Mouse (Mus musculus): Measurements from ENCODE around the gene Scn8a. TPM values are rescaled to one million over a fixed set of nuclear protein-coding genes. Genes with fewer than 3 reads are reported as not detected.
A peak's percentile ranks its signal among the peaks of the same experiment; 100 is the strongest.

Gene Scn8a
- polyA plus RNA-seq, 1 experiment from 2014 or later, result 11.6 TPM

- 76% methylated on average over 7 of the region's 7 CpGs for WGBS
- peak; percentile 12 for DNase-seq (ENCODE audit: low spot score, missing footprints)
- H3K27ac ChIP-seq (ENCODE audit: low read depth, low read length), result no peak overlapping the region
These were observed 137.6 kb downstream of the Scn8a start for GRCm38 (mm10) chr15:101007236-101007635.

GRCm38 (mm10) chr15:101008386-101009010, 138.8 kb downstream of the Scn8a start:
- WGBS, result 94% methylated on average over 14 of the region's 14 CpGs
- H3K27ac ChIP-seq (ENCODE audit: low read depth, low read length), result no peak overlapping the region
- no peak overlapping the region for H3K9ac ChIP-seq (ENCODE audit: low read length)
- H3K4me2 ChIP-seq, result no peak overlapping the region
- DNase-seq (ENCODE audit: low spot score, missing footprints) (peak; percentile 49), ATAC-seq (ENCODE audit: low FRiP score) (no peak)
- H3K4me1 ChIP-seq (ENCODE audit: control insufficient read depth, insufficient read depth, low read length), result peaks cover 5% of the 10 kb centered on the region; the same call in 1 of the 2 replicates
- no peaks in the 10 kb centered on the region; the same call in 1 of the 2 replicates for H3K36me3 ChIP-seq (ENCODE audit: control insufficient read depth, insufficient read depth, low read length)
- no peaks in the 10 kb centered on the region for H3K9me3 ChIP-seq (ENCODE audit: control insufficient read depth, low read length)
- no peaks in the 10 kb centered on the region for H3K27me3 ChIP-seq (ENCODE audit: control insufficient read depth, insufficient read depth, low read length)
- no peak overlapping the region for H3K4me3 ChIP-seq (ENCODE audit: low read depth, low read length)

More at GRCm38 (mm10) chr15:101007236-101007635, 137.6 kb downstream of the Scn8a start:
- Histone ChIP-seq H3K4me2 (no peak overlapping the region), H3K9ac (ENCODE audit: low read length) (no peak overlapping the region), H3K9me3 (ENCODE audit: control insufficient read depth, low read length) (no peaks in the 10 kb centered on the region), H3K27me3 (ENCODE audit: control insufficient read depth, insufficient read depth, low read length) (no peaks in the 10 kb centered on the region), H3K36me3 (ENCODE audit: control insufficient read depth, insufficient read depth, low read length) (no peaks in the 10 kb centered on the region; the same call in 1 of the 2 replicates), H3K4me1 (ENCODE audit: control insufficient read depth, insufficient read depth, low read length) (peaks cover 5% of the 10 kb centered on the region; the same call in 1 of the 2 replicates), H3K4me3 (ENCODE audit: low read depth, low read length) (no peak overlapping the region)
- no peak for ATAC-seq (ENCODE audit: low FRiP score)

- no peak overlapping the region for H3K4me3 ChIP-seq (ENCODE audit: low read depth, low read length)
- no peaks in the 10 kb centered on the region; the same call in 1 of the 2 replicates for H3K36me3 ChIP-seq (ENCODE audit: control insufficient read depth, insufficient read depth, low read length)
- H3K4me1 ChIP-seq (ENCODE audit: control insufficient read depth, insufficient read depth, low read length), result peaks cover 5% of the 10 kb centered on the region; the same call in 1 of the 2 replicates
- DNase-seq (ENCODE audit: low spot score, missing footprints) (no peak), ATAC-seq (ENCODE audit: low FRiP score) (no peak)
- no peak overlapping the region for H3K27ac ChIP-seq (ENCODE audit: low read depth, low read length)
- no peak overlapping the region for H3K9ac ChIP-seq (ENCODE audit: low read length)
- 91% methylated on average over 6 of the region's 6 CpGs for WGBS
- no peaks in the 10 kb centered on the region for H3K27me3 ChIP-seq (ENCODE audit: control insufficient read depth, insufficient read depth, low read length)
- no peak overlapping the region for H3K4me2 ChIP-seq
- H3K9me3 ChIP-seq (ENCODE audit: control insufficient read depth, low read length), result no peaks in the 10 kb centered on the region
These were observed 141.7 kb downstream of the Scn8a start for GRCm38 (mm10) chr15:101011352-101011751.

GRCm38 (mm10) chr15:101028960-101029359, 159.3 kb downstream of the Scn8a start:
- Histone ChIP-seq H3K4me2 (no peak overlapping the region), H3K27ac (ENCODE audit: low read depth, low read length) (no peak overlapping the region), H3K4me1 (ENCODE audit: control insufficient read depth, insufficient read depth, low read length) (no peaks in the 10 kb centered on the region), H3K27me3 (ENCODE audit: control insufficient read depth, insufficient read depth, low read length) (no peaks in the 10 kb centered on the region), H3K36me3 (ENCODE audit: control insufficient read depth, insufficient read depth, low read length) (no peaks in the 10 kb centered on the region), H3K4me3 (ENCODE audit: low read depth, low read length) (no peak overlapping the region), H3K9ac (ENCODE audit: low read length) (no peak overlapping the region), H3K9me3 (ENCODE audit: control insufficient read depth, low read length) (no peaks in the 10 kb centered on the region)
- 82% methylated on average over 2 of the region's 2 CpGs for WGBS
- no peak for DNase-seq (ENCODE audit: low spot score, missing footprints)
- ATAC-seq (ENCODE audit: low FRiP score), result no peak

GRCm38 (mm10) chr15:101039651-101040050, 170.0 kb downstream of the Scn8a start:
- no peak overlapping the region for H3K4me3 ChIP-seq (ENCODE audit: low read depth, low read length)
- H3K9me3 ChIP-seq (ENCODE audit: control insufficient read depth, low read length), result no peaks in the 10 kb centered on the region
- peaks cover 18% of the 10 kb centered on the region for H3K27me3 ChIP-seq (ENCODE audit: control insufficient read depth, insufficient read depth, low read length)
- no peak for ATAC-seq (ENCODE audit: low FRiP score)
- H3K4me2 ChIP-seq, result no peak overlapping the region
- no peak for DNase-seq (ENCODE audit: low spot score, missing footprints)
- H3K27ac ChIP-seq (ENCODE audit: low read depth, low read length), result no peak overlapping the region
- H3K9ac ChIP-seq (ENCODE audit: low read length), result no peak overlapping the region
- H3K4me1 ChIP-seq (ENCODE audit: control insufficient read depth, insufficient read depth, low read length), result no peaks in the 10 kb centered on the region
- WGBS, result 49% methylated on average over 17 of the region's 17 CpGs
- H3K36me3 ChIP-seq (ENCODE audit: control insufficient read depth, insufficient read depth, low read length), result peaks cover 2% of the 10 kb centered on the region

- Histone ChIP-seq H3K4me1 (ENCODE audit: control insufficient read depth, insufficient read depth, low read length) (peaks cover 12% of the 10 kb centered on the region), H3K9me3 (ENCODE audit: control insufficient read depth, low read length) (no peaks in the 10 kb centered on the region), H3K27ac (ENCODE audit: low read depth, low read length) (no peak overlapping the region), H3K9ac (ENCODE audit: low read length) (no peak overlapping the region), H3K27me3 (ENCODE audit: control insufficient read depth, insufficient read depth, low read length) (peaks cover 41% of the 10 kb centered on the region), H3K36me3 (ENCODE audit: control insufficient read depth, insufficient read depth, low read length) (peaks cover 2% of the 10 kb centered on the region), H3K4me2 (no peak overlapping the region), H3K4me3 (ENCODE audit: low read depth, low read length) (no peak overlapping the region)
- WGBS, result 70% methylated on average over 6 of the region's 6 CpGs
- DNase-seq (ENCODE audit: low spot score, missing footprints) (no peak), ATAC-seq (ENCODE audit: low FRiP score) (no peak)
These were observed 172.3 kb downstream of the Scn8a start for GRCm38 (mm10) chr15:101041966-101042365.

GRCm38 (mm10) chr15:101042613-101043012, 173.0 kb downstream of the Scn8a start:
- WGBS, result 23% methylated on average over 6 of the region's 6 CpGs
- no peak overlapping the region for H3K4me2 ChIP-seq
- no peak overlapping the region for H3K27ac ChIP-seq (ENCODE audit: low read depth, low read length)
- H3K9ac ChIP-seq (ENCODE audit: low read length), result no peak overlapping the region
- H3K4me3 ChIP-seq (ENCODE audit: low read depth, low read length), result no peak overlapping the region
- peak; percentile 97 for DNase-seq (ENCODE audit: low spot score, missing footprints)
- no peak for ATAC-seq (ENCODE audit: low FRiP score)
- H3K9me3 ChIP-seq (ENCODE audit: control insufficient read depth, low read length), result no peaks in the 10 kb centered on the region
- peaks cover 17% of the 10 kb centered on the region for H3K4me1 ChIP-seq (ENCODE audit: control insufficient read depth, insufficient read depth, low read length)
- H3K27me3 ChIP-seq (ENCODE audit: control insufficient read depth, insufficient read depth, low read length), result peaks cover 46% of the 10 kb centered on the region
- peaks cover 2% of the 10 kb centered on the region for H3K36me3 ChIP-seq (ENCODE audit: control insufficient read depth, insufficient read depth, low read length)

- no peak overlapping the region for H3K4me3 ChIP-seq (ENCODE audit: low read depth, low read length)
- H3K9ac ChIP-seq (ENCODE audit: low read length), result no peak overlapping the region
- H3K36me3 ChIP-seq (ENCODE audit: control insufficient read depth, insufficient read depth, low read length), result peaks cover 2% of the 10 kb centered on the region
- WGBS, result 28% methylated on average over 6 of the region's 6 CpGs
- peaks cover 17% of the 10 kb centered on the region for H3K4me1 ChIP-seq (ENCODE audit: control insufficient read depth, insufficient read depth, low read length)
- no peak overlapping the region for H3K27ac ChIP-seq (ENCODE audit: low read depth, low read length)
- ATAC-seq (ENCODE audit: low FRiP score) (no peak), DNase-seq (ENCODE audit: low spot score, missing footprints) (no peak)
- H3K4me2 ChIP-seq, result no peak overlapping the region
- no peaks in the 10 kb centered on the region for H3K9me3 ChIP-seq (ENCODE audit: control insufficient read depth, low read length)
- peaks cover 44% of the 10 kb centered on the region for H3K27me3 ChIP-seq (ENCODE audit: control insufficient read depth, insufficient read depth, low read length)
These were observed 174.9 kb downstream of the Scn8a start for GRCm38 (mm10) chr15:101044531-101044930.

- Histone ChIP-seq H3K4me3 (ENCODE audit: low read depth, low read length) (peak overlapping the region; percentile 48), H3K4me1 (ENCODE audit: control insufficient read depth, insufficient read depth, low read length) (peaks cover 17% of the 10 kb centered on the region), H3K9ac (ENCODE audit: low read length) (peak overlapping the region; percentile 63), H3K9me3 (ENCODE audit: control insufficient read depth, low read length) (no peaks in the 10 kb centered on the region), H3K36me3 (ENCODE audit: control insufficient read depth, insufficient read depth, low read length) (no peaks in the 10 kb centered on the region; the same call in none of the 2 replicates), H3K27ac (ENCODE audit: low read depth, low read length) (no peak overlapping the region), H3K27me3 (ENCODE audit: control insufficient read depth, insufficient read depth, low read length) (peaks cover 35% of the 10 kb centered on the region), H3K4me2 (peak overlapping the region; percentile 96)
- peak; percentile 94 for DNase-seq (ENCODE audit: low spot score, missing footprints)
- ATAC-seq (ENCODE audit: low FRiP score), result no peak
- WGBS, result 1% methylated on average over 43 of the region's 43 CpGs
These were observed 176.4 kb downstream of the Scn8a start for GRCm38 (mm10) chr15:101046039-101046526.
